Mouse (Mus musculus) embryonic facial prominence, embryonic 11.5 days (tissue): ENCODE data around the gene Suclg2. TPM values are rescaled to one million over a fixed set of nuclear protein-coding genes. Genes with fewer than 3 reads are reported as not detected.

Experiments
- ATAC-seq: fragments of 200-750 bp; cut with Nextera tagmentation; replicated peaks from 2 replicates; pipeline ENCODE4 v1.8.0; 2017; ENCODE audit warnings: low read depth; ENCODE audit not compliant: insufficient number of reproducible peaks, low FRiP score, low TSS enrichment
- DNase-seq: peaks from one replicate; pipeline ENCODE4 v3.0.0-alpha.2; 2015; ENCODE audit warnings: low spot score
- H3K27ac ChIP-seq: fragments of 300-500 bp; sonication (generic); replicated peaks from 2 replicates; pipeline ENCODE4 v1.5.1; 2014; ENCODE audit warnings: mild to moderate bottlenecking, low read depth, low read length, control low read depth
- H3K27me3 ChIP-seq: fragments of 300-500 bp; sonication (generic); 2 replicates; pipeline ENCODE4 v1.6.1; 2014; ENCODE audit warnings: mild to moderate bottlenecking, low read length, moderate library complexity, mixed read lengths; ENCODE audit not compliant: control insufficient read depth, insufficient read depth
- H3K36me3 ChIP-seq: fragments of 300-500 bp; sonication (generic); replicated peaks from 2 replicates; pipeline ENCODE4 v1.6.1; 2014; ENCODE audit warnings: low read depth, mild to moderate bottlenecking, low read length, moderate library complexity, mixed read lengths; ENCODE audit not compliant: control insufficient read depth, insufficient read depth
- H3K4me1 ChIP-seq: fragments of 300-500 bp; sonication (generic); 2 replicates; pipeline ENCODE4 v1.6.1; 2014; ENCODE audit warnings: low read length, mixed read lengths; ENCODE audit not compliant: control insufficient read depth, insufficient read depth
- H3K4me2 ChIP-seq: fragments of 300-500 bp; sonication (generic); 2 replicates; pipeline ENCODE4 v1.6.1; 2014; ENCODE audit warnings: low read depth, mild to moderate bottlenecking, control low read depth, low read length, moderate library complexity
- H3K4me3 ChIP-seq: fragments of 300-500 bp; sonication (generic); 2 replicates; pipeline ENCODE4 v1.5.1; 2014; ENCODE audit warnings: low read depth, low read length, control low read depth
- H3K9ac ChIP-seq: fragments of 300-500 bp; sonication (generic); replicated peaks from 2 replicates; pipeline ENCODE4 v1.6.1; 2014; ENCODE audit warnings: mild to moderate bottlenecking, control low read depth, low read length
- H3K9me3 ChIP-seq: fragments of 300-500 bp; sonication (generic); replicated peaks from 2 replicates; pipeline ENCODE4 v1.6.1; 2016; ENCODE audit warnings: mild to moderate bottlenecking, low read length, inconsistent platforms, mixed read lengths; ENCODE audit not compliant: control insufficient read depth
- WGBS: fragments of 180-500 bp; shearing (Covaris S2); extraction: QIAGEN DNeasy Blood & Tissue Kit; methylation state at CpG from one replicate; pipeline ENCODE4 v1.1.7; 2014; 5-methylcytosine and 5-hydroxymethylcytosine counted together
- polyA plus RNA-seq: library from polyadenylated mRNA; unstranded; fragments of >200 nt; fragmentation: Nextera tagmentation; extraction: Ambion mirVana; gene quantifications from 2 replicates; pipeline ENCODE4 v1.2.1, GENCODE M21; 2014

The Suclg2 gene
- polyA plus RNA-seq, 1 experiment from 2014 or later: 67.2 TPM

GRCm38 (mm10) chr6:95483127-95483526 is 235.5 kb downstream of the Suclg2 start:
- H3K27me3 ChIP-seq: no peaks in the 10 kb centered on the region
- ATAC-seq: no peak

GRCm38 (mm10) chr6:95479801-95480200 is 238.8 kb downstream of the Suclg2 start:
- H3K4me3 ChIP-seq: no peak overlapping the region
- H3K36me3 ChIP-seq: no peaks in the 10 kb centered on the region
- no peak for ATAC-seq
- H3K9me3 ChIP-seq: no peaks in the 10 kb centered on the region
- no peak overlapping the region for H3K27ac ChIP-seq
- DNase-seq: no peak
- H3K9ac ChIP-seq: no peak overlapping the region
- 95% methylated on average over 6 of the region's 6 CpGs for WGBS
- no peaks in the 10 kb centered on the region for H3K27me3 ChIP-seq
- H3K4me2 ChIP-seq: no peak overlapping the region
- H3K4me1 ChIP-seq: no peaks in the 10 kb centered on the region

More at GRCm38 (mm10) chr6:95483127-95483526, 235.5 kb downstream of the Suclg2 start:
- no peaks in the 10 kb centered on the region for H3K9me3 ChIP-seq
- 85% methylated on average over 6 of the region's 6 CpGs for WGBS
- H3K36me3 ChIP-seq: no peaks in the 10 kb centered on the region
- DNase-seq: no peak
- H3K4me2 ChIP-seq: no peak overlapping the region
- no peak overlapping the region for H3K27ac ChIP-seq
- H3K9ac ChIP-seq: no peak overlapping the region
- H3K4me1 ChIP-seq: no peaks in the 10 kb centered on the region
- H3K4me3 ChIP-seq: no peak overlapping the region

- H3K27ac ChIP-seq: no peak overlapping the region
- no peak overlapping the region for H3K9ac ChIP-seq
- no peaks in the 10 kb centered on the region for H3K36me3 ChIP-seq
- DNase-seq (peak; percentile 21), ATAC-seq (no peak)
- no peak overlapping the region for H3K4me2 ChIP-seq
- H3K9me3 ChIP-seq: no peaks in the 10 kb centered on the region
- no peaks in the 10 kb centered on the region for H3K27me3 ChIP-seq
- no peak overlapping the region for H3K4me3 ChIP-seq
- 52% methylated on average over 7 of the region's 7 CpGs for WGBS
- H3K4me1 ChIP-seq: no peaks in the 10 kb centered on the region
Measured at GRCm38 (mm10) chr6:95469521-95469920, 249.1 kb downstream of the Suclg2 start.

GRCm38 (mm10) chr6:95465322-95465721 is 253.3 kb downstream of the Suclg2 start:
- Histone ChIP-seq H3K36me3 (no peaks in the 10 kb centered on the region), H3K9me3 (no peaks in the 10 kb centered on the region), H3K27me3 (no peaks in the 10 kb centered on the region), H3K4me2 (no peak overlapping the region), H3K4me1 (no peaks in the 10 kb centered on the region), H3K27ac (no peak overlapping the region), H3K9ac (no peak overlapping the region), H3K4me3 (no peak overlapping the region)
- WGBS: 86% methylated on average over 4 of the region's 4 CpGs
- no peak for ATAC-seq
- DNase-seq: no peak

- H3K36me3 ChIP-seq: no peaks in the 10 kb centered on the region
- no peaks in the 10 kb centered on the region for H3K4me1 ChIP-seq
- no peaks in the 10 kb centered on the region for H3K27me3 ChIP-seq
- WGBS: 84% methylated on average over 3 of the region's 3 CpGs
- no peak overlapping the region for H3K4me2 ChIP-seq
- DNase-seq (no peak), ATAC-seq (no peak)
- no peak overlapping the region for H3K4me3 ChIP-seq
- H3K27ac ChIP-seq: no peak overlapping the region
- H3K9me3 ChIP-seq: no peaks in the 10 kb centered on the region
- no peak overlapping the region for H3K9ac ChIP-seq
Measured at GRCm38 (mm10) chr6:95459372-95459771, 259.2 kb downstream of the Suclg2 start.

GRCm38 (mm10) chr6:95446151-95446550 is 272.4 kb downstream of the Suclg2 start:
- H3K36me3 ChIP-seq: no peaks in the 10 kb centered on the region; the same call in 1 of the 2 replicates

GRCm38 (mm10) chr6:95445036-95445435 is 273.6 kb downstream of the Suclg2 start:
- Histone ChIP-seq H3K4me1 (no peaks in the 10 kb centered on the region), H3K9ac (no peak overlapping the region), H3K27me3 (no peaks in the 10 kb centered on the region), H3K9me3 (no peaks in the 10 kb centered on the region), H3K4me3 (no peak overlapping the region), H3K36me3 (no peaks in the 10 kb centered on the region; the same call in 1 of the 2 replicates), H3K4me2 (no peak overlapping the region), H3K27ac (no peak overlapping the region)
- DNase-seq: no peak
- no peak for ATAC-seq
- WGBS: 86% methylated on average over 4 of the region's 4 CpGs

More at GRCm38 (mm10) chr6:95446151-95446550, 272.4 kb downstream of the Suclg2 start:
- H3K4me1 ChIP-seq: no peaks in the 10 kb centered on the region
- no peak overlapping the region for H3K27ac ChIP-seq
- no peak overlapping the region for H3K4me2 ChIP-seq
- WGBS: 80% methylated on average over 2 of the region's 2 CpGs
- no peak for DNase-seq
- H3K9me3 ChIP-seq: no peaks in the 10 kb centered on the region
- H3K4me3 ChIP-seq: no peak overlapping the region
- no peak overlapping the region for H3K9ac ChIP-seq
- ATAC-seq: no peak
- H3K27me3 ChIP-seq: no peaks in the 10 kb centered on the region
